Mouse (Mus musculus): ENCODE measurements around the gene Tmem174. TPM values are rescaled to one million over a fixed set of nuclear protein-coding genes. Genes with fewer than 3 reads are reported as not detected.

The Tmem174 gene
- polyA plus RNA-seq, 1 experiment from 2014 or later, result not detected

DNA sequence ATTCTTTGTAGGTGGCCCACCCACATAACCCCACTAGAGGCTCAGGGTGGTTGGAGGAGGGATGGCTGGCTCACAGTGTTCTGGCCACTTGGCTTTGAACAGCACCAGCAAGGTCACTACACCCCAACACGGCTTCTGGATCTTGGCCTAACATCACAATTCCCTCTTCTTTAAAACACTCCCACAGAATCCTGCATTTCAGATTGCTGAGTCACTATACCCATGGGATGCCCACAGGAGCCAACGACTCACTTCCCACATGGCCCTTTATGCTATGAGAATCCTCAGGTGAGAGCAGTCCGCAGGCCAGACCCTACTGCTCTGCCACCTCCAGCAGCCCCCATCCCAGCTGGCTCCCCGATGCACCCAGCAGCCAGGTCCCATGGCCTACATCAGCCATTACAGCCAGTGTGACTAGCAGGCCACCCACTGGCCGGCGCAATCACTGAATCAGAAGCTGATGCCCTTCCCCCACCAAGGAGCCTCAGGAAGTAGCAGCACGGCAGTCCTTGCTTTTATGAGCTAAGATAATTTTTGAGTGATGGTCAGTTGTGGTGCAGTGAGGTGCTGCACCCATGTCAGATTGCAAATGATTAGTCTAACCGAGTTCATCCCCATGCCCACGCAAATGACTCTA is 4.8 kb downstream of the Tmem174 start:
- Histone ChIP-seq H3K36me3 (no peaks in the 10 kb centered on the region), H3K4me3 (no peak overlapping the region), H3K4me1 (replicated peaks) (peaks cover 32% of the 10 kb centered on the region), H3K9ac (no peak overlapping the region), H3K27me3 (replicated peaks) (no peaks in the 10 kb centered on the region; the same call in 1 of the 2 replicates), H3K27ac (ENCODE audit: poor library complexity, severe bottlenecking) (no peak overlapping the region), H3K9me3 (replicated peaks) (no peaks in the 10 kb centered on the region), H3K4me2 (no peak overlapping the region)
- 64% methylated on average over 9 of the region's 9 CpGs for WGBS
- no peak for ATAC-seq (ENCODE audit: insufficient number of reproducible peaks, low FRiP score)

DNA sequence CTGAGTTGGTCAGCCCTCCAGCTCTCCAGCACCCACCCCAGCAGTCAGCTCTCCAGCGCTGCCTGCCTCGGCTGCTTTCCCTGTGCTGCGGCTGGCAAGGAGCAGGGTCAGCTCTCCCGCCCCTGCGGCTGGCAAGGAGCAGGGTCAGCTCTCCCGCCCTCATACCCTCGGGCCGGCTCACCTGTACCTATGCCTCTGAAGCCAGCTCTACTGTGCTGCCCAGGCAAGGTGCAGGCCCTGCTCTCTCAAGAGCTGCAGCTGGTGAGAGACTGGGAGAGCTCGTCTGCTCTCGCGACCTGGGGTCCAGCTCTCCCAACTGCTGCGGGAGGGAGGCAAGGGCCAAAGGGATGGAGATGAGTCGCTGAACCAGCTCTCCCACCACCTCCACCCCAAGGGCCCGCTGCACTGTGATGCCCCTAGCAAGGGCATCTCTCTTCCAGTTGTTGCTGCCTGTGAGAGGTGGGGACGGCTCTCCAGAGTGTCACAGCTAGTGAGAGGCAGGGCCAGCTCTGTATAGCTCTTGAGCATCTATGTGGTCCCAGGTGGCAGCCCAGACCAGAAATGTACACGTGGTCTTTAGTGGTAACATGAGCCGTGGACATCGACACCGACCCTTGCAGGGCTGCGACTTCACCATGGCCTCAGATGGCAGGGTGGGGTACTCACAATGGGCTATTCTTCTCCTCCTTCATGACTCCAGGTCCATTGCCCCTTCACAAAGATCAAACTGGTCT is 5.9 kb downstream of the Tmem174 start:
- ATAC-seq (ENCODE audit: insufficient number of reproducible peaks, low FRiP score), result no peak
- H3K4me1 ChIP-seq (replicated peaks), result peaks cover 27% of the 10 kb centered on the region
- no peaks in the 10 kb centered on the region for H3K36me3 ChIP-seq
- no peak overlapping the region for H3K4me2 ChIP-seq
- no peak overlapping the region for H3K4me3 ChIP-seq
- H3K9me3 ChIP-seq (replicated peaks), result no peaks in the 10 kb centered on the region
- H3K27ac ChIP-seq (ENCODE audit: poor library complexity, severe bottlenecking), result no peak overlapping the region
- 47% methylated on average over 20 of the region's 20 CpGs for WGBS
- no peak overlapping the region; the same call in 1 of the 2 replicates for H3K9ac ChIP-seq
- H3K27me3 ChIP-seq (replicated peaks), result no peaks in the 10 kb centered on the region; the same call in 1 of the 2 replicates

- no peak overlapping the region for H3K4me2 ChIP-seq
- H3K27ac ChIP-seq (ENCODE audit: poor library complexity, severe bottlenecking), result no peak overlapping the region
- peaks cover 8% of the 10 kb centered on the region for H3K4me1 ChIP-seq (replicated peaks)
- H3K4me3 ChIP-seq, result no peak overlapping the region
- H3K27me3 ChIP-seq (replicated peaks), result no peaks in the 10 kb centered on the region; the same call in 1 of the 2 replicates
- ATAC-seq (ENCODE audit: insufficient number of reproducible peaks, low FRiP score), result no peak
- no peaks in the 10 kb centered on the region for H3K9me3 ChIP-seq (replicated peaks)
- no peaks in the 10 kb centered on the region for H3K36me3 ChIP-seq
- no peak overlapping the region for H3K9ac ChIP-seq
- 79% methylated on average over 20 of the region's 20 CpGs for WGBS
These were observed 10.5 kb downstream of the Tmem174 start for GRCm38 (mm10) chr13:98626736-98627135.

- Histone ChIP-seq H3K4me3 (no peak overlapping the region), H3K36me3 (no peaks in the 10 kb centered on the region), H3K9ac (no peak overlapping the region), H3K9me3 (replicated peaks) (no peaks in the 10 kb centered on the region), H3K27ac (ENCODE audit: poor library complexity, severe bottlenecking) (no peak overlapping the region), H3K27me3 (replicated peaks) (no peaks in the 10 kb centered on the region), H3K4me1 (replicated peaks) (peaks cover 8% of the 10 kb centered on the region), H3K4me2 (no peak overlapping the region)
- WGBS, result 86% methylated on average over 10 of the region's 10 CpGs
- no peak for ATAC-seq (ENCODE audit: insufficient number of reproducible peaks, low FRiP score)
These were observed 12.7 kb downstream of the Tmem174 start for GRCm38 (mm10) chr13:98624506-98624905.

DNA sequence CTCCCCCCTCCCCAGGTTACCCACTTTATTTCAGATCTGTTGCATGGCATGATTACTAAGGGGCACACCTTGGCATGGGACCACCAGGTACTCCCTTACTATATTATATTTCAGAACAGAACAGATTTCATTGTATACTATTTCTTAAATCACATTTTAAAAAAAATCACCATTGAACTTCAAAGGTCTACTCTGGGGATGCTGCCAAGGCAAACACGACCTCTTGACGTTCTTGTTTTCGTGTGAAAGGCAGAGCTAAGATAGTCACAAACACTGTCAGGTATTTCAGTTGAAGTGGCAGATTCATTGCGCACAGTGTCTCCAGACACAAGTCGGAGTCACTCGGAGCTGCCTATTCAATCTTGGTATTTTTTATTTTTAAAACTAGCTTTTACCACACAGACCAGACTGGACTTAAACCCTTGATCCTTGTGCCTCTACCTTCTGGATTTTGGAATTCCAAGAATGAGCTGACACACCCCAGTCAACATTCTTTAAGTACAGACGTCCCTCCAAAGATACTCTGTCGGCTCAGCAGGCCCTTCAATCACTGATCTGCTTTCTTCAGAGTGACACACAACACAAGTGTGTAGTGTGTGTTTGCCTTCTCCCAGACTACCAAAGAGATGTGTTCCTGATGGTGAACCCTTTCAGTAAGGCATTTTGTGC is 14.2 kb downstream of the Tmem174 start:
- no peaks in the 10 kb centered on the region for H3K9me3 ChIP-seq (replicated peaks)
- no peak overlapping the region for H3K4me2 ChIP-seq
- H3K36me3 ChIP-seq, result no peaks in the 10 kb centered on the region
- H3K27ac ChIP-seq (ENCODE audit: poor library complexity, severe bottlenecking), result no peak overlapping the region
- no peak overlapping the region for H3K4me3 ChIP-seq
- 34% methylated on average over 8 of the region's 8 CpGs for WGBS
- no peak overlapping the region for H3K9ac ChIP-seq
- ATAC-seq (ENCODE audit: insufficient number of reproducible peaks, low FRiP score), result no peak
- H3K27me3 ChIP-seq (replicated peaks), result no peaks in the 10 kb centered on the region
- peaks cover 8% of the 10 kb centered on the region for H3K4me1 ChIP-seq (replicated peaks)

- Histone ChIP-seq H3K9me3 (replicated peaks) (peaks cover 13% of the 10 kb centered on the region), H3K9ac (no peak overlapping the region), H3K4me3 (no peak overlapping the region), H3K27me3 (replicated peaks) (no peaks in the 10 kb centered on the region), H3K36me3 (no peaks in the 10 kb centered on the region), H3K27ac (ENCODE audit: poor library complexity, severe bottlenecking) (no peak overlapping the region), H3K4me1 (replicated peaks) (no peaks in the 10 kb centered on the region), H3K4me2 (no peak overlapping the region)
- 69% methylated on average over 17 of the region's 17 CpGs for WGBS
- 0 out of 2 replicates have a peak, but pooled peaks have one; percentile 4 for ATAC-seq (ENCODE audit: insufficient number of reproducible peaks, low FRiP score)
These were observed 19.7 kb downstream of the Tmem174 start for GRCm38 (mm10) chr13:98617429-98618067.

- 59% methylated on average over 9 of the region's 9 CpGs for WGBS
- Histone ChIP-seq H3K4me3 (no peak overlapping the region), H3K4me1 (replicated peaks) (no peaks in the 10 kb centered on the region), H3K9me3 (replicated peaks) (peaks cover 14% of the 10 kb centered on the region), H3K36me3 (no peaks in the 10 kb centered on the region), H3K27me3 (replicated peaks) (no peaks in the 10 kb centered on the region), H3K9ac (no peak overlapping the region), H3K27ac (ENCODE audit: poor library complexity, severe bottlenecking) (no peak overlapping the region), H3K4me2 (no peak overlapping the region)
- ATAC-seq (ENCODE audit: insufficient number of reproducible peaks, low FRiP score), result no peak
These were observed 29.2 kb downstream of the Tmem174 start for GRCm38 (mm10) chr13:98607885-98608477.

DNA sequence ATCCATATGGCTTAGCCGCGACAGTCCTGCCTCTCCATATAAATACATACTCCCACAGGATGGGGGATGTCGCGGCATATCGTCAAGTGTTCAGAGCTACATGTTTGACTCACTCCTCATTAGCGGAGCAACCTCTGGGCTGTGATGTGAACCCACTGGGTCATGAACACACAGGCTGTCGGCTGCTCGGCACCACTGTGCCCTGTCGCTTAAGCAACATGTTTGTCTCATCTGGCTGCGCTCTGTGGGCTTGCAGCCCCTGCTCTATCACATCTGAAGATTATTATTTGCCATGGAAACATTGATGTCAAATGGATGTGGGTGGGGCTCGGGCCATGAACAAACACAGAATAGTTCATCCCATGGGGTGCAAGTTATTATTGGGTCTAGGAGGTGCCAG is 33.4 kb downstream of the Tmem174 start:
- no peak overlapping the region for H3K9ac ChIP-seq
- no peak for ATAC-seq (ENCODE audit: insufficient number of reproducible peaks, low FRiP score)
- no peaks in the 10 kb centered on the region for H3K4me1 ChIP-seq (replicated peaks)
- H3K4me3 ChIP-seq, result no peak overlapping the region
- no peak overlapping the region for H3K27ac ChIP-seq (ENCODE audit: poor library complexity, severe bottlenecking)
- H3K4me2 ChIP-seq, result no peak overlapping the region
- no peaks in the 10 kb centered on the region for H3K36me3 ChIP-seq
- WGBS, result 93% methylated on average over 11 of the region's 11 CpGs
- no peaks in the 10 kb centered on the region; the same call in 1 of the 2 replicates for H3K27me3 ChIP-seq (replicated peaks)
- peaks cover 7% of the 10 kb centered on the region for H3K9me3 ChIP-seq (replicated peaks)

DNA sequence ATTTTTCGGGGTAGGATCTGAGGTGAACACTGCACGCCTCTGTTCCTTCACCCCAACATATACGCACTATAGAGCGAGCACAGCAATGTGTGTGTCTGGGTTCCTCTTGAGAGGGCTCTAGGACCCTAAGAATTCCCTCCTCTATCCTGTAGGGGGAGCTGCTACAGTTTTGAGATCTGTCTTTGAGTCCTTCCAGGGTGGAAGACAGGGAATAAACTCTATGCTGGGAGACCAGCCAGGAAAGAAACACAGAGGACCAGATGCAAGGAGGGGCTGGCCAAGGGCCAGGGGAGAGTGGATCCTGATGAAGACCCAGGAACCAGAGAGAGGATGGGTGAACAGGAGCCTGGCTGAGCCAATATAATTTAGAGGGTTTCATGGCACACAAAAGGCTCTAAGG is 40.5 kb downstream of the Tmem174 start:
- no peak overlapping the region for H3K27ac ChIP-seq (ENCODE audit: poor library complexity, severe bottlenecking)
- no peak overlapping the region for H3K4me2 ChIP-seq
- H3K9me3 ChIP-seq (replicated peaks), result no peaks in the 10 kb centered on the region
- no peaks in the 10 kb centered on the region; the same call in 1 of the 2 replicates for H3K27me3 ChIP-seq (replicated peaks)
- H3K9ac ChIP-seq, result no peak overlapping the region
- H3K4me3 ChIP-seq, result no peak overlapping the region
- WGBS, result 72% methylated on average over 4 of the region's 4 CpGs
- ATAC-seq (ENCODE audit: insufficient number of reproducible peaks, low FRiP score), result no peak
- peaks cover 4% of the 10 kb centered on the region; the same call in 1 of the 2 replicates for H3K4me1 ChIP-seq (replicated peaks)
- H3K36me3 ChIP-seq, result no peaks in the 10 kb centered on the region

GRCm38 (mm10) chr13:98594726-98595141 is 42.5 kb downstream of the Tmem174 start:
- Histone ChIP-seq H3K4me3 (no peak overlapping the region), H3K4me1 (replicated peaks) (peaks cover 5% of the 10 kb centered on the region; the same call in 1 of the 2 replicates), H3K27me3 (replicated peaks) (no peaks in the 10 kb centered on the region; the same call in 1 of the 2 replicates), H3K4me2 (no peak overlapping the region), H3K9ac (no peak overlapping the region), H3K36me3 (no peaks in the 10 kb centered on the region), H3K27ac (ENCODE audit: poor library complexity, severe bottlenecking) (no peak overlapping the region), H3K9me3 (replicated peaks) (no peaks in the 10 kb centered on the region)
- 69% methylated on average over 10 of the region's 10 CpGs for WGBS
- 0 out of 2 replicates have a peak, but pooled peaks have one; percentile 29 for ATAC-seq (ENCODE audit: insufficient number of reproducible peaks, low FRiP score)
